Mouse (Mus musculus) small intestine, adult 2 months (tissue): ENCODE data around the gene Cdk5rap2. TPM values are rescaled to one million over a fixed set of nuclear protein-coding genes. Genes with fewer than 3 reads are reported as not detected.

Experiments
- H3K27ac ChIP-seq: fragments of 200-500 bp; 2 replicates; pipeline ENCODE4 v1.5.1; 2012; ENCODE audit warnings: low read depth, low read length, control low read depth, inconsistent platforms; ENCODE audit not compliant: insufficient read depth
- H3K27me3 ChIP-seq: fragments of 200-500 bp; 2 replicates; pipeline ENCODE4 v1.6.1; 2012; ENCODE audit warnings: mild to moderate bottlenecking, moderate library complexity, low read length, inconsistent platforms; ENCODE audit not compliant: control insufficient read depth, insufficient read depth
- H3K36me3 ChIP-seq: fragments of 200-500 bp; 2 replicates; pipeline ENCODE4 v1.6.1; 2012; ENCODE audit warnings: mild to moderate bottlenecking, low read length, control low read depth, inconsistent platforms; ENCODE audit not compliant: control insufficient read depth, insufficient read depth
- H3K4me1 ChIP-seq: fragments of 200-500 bp; 2 replicates; pipeline ENCODE4 v1.6.1; 2012; ENCODE audit warnings: low read length, inconsistent platforms, mixed read lengths; ENCODE audit not compliant: control insufficient read depth, insufficient read depth, insufficient read length
- H3K4me3 ChIP-seq: fragments of 200-500 bp; 2 replicates; pipeline ENCODE4 v1.5.1; 2012; ENCODE audit warnings: low read depth, mild to moderate bottlenecking, control low read depth, inconsistent platforms, low read length, moderate library complexity
- CTCF ChIP-seq: fragments of 200-500 bp; IDR thresholded peaks from 2 replicates; pipeline ENCODE4 v1.5.1; 2012; ENCODE audit warnings: low read depth, mild to moderate bottlenecking, control low read depth, inconsistent platforms, low read length, moderate library complexity, mixed read lengths; ENCODE audit not compliant: insufficient replicate concordance, insufficient read length; ENCODE audit errors: extremely low read depth
- POLR2A ChIP-seq: fragments of 200-500 bp; IDR thresholded peaks from 2 replicates; pipeline ENCODE4 v1.6.1; 2012; ENCODE audit warnings: low read depth, mild to moderate bottlenecking, control low read depth, inconsistent platforms, low read length, moderate library complexity
- WGBS: fragments of 180-500 bp; shearing (Covaris S2); methylation state at CpG from one replicate; pipeline ENCODE4 v1.1.7; 2018; 5-methylcytosine and 5-hydroxymethylcytosine counted together
- polyA plus RNA-seq: library from polyadenylated mRNA; depleted of rRNA; stranded (reverse); fragments of >200 nt; gene quantifications from 2 replicates; pipeline ENCODE4 v1.2.3, GENCODE M21; 2012

The Cdk5rap2 gene
- polyA plus RNA-seq, 1 experiment: 14.4 TPM

- Histone ChIP-seq H3K4me3 (no peak overlapping the region), H3K4me1 (no peaks in the 10 kb centered on the region), H3K27ac (no peak overlapping the region), H3K36me3 (no peaks in the 10 kb centered on the region), H3K27me3 (no peaks in the 10 kb centered on the region)
- TF ChIP-seq POLR2A: no peak
- TF ChIP-seq CTCF: no peak
- WGBS: 83% methylated on average over 1 of the region's 1 CpGs
Measured at GRCm38 (mm10) chr4:70327436-70327835, 82.8 kb downstream of the Cdk5rap2 start.

DNA sequence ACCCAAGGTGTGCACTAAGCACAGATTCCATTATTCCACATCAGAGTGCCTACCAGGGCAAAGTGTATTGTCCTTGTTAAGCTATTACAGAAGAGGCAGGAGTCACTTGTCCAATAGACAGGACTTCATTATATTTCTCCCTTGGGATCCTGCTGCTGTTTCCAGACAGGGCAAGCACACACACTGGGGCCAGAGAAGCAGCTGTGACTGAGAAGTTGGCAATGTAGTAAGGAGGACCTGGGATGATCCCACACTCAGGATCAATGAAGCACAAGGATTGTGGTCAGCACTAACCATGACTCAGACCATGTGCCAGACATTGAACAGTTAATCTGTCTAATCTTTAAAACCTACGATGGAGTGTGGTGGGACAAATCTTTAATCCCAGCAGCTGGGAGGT, 88.7 kb downstream of the Cdk5rap2 start:
- WGBS: 74% methylated on average over 1 of the region's 1 CpGs
- H3K27ac ChIP-seq: no peak overlapping the region
- H3K4me3 ChIP-seq: no peak overlapping the region
- peaks cover 6% of the 10 kb centered on the region; the same call in 1 of the 2 replicates for H3K36me3 ChIP-seq
- no peaks in the 10 kb centered on the region for H3K27me3 ChIP-seq
- TF ChIP-seq POLR2A (no peak), CTCF (no peak)
- no peaks in the 10 kb centered on the region for H3K4me1 ChIP-seq

- H3K27me3 ChIP-seq: no peaks in the 10 kb centered on the region
- H3K4me3 ChIP-seq: no peak overlapping the region
- H3K36me3 ChIP-seq: peaks cover 9% of the 10 kb centered on the region; the same call in 1 of the 2 replicates
- WGBS: 89% methylated on average over 4 of the region's 4 CpGs
- no peaks in the 10 kb centered on the region for H3K4me1 ChIP-seq
- no peak overlapping the region for H3K27ac ChIP-seq
- TF ChIP-seq POLR2A (no peak), CTCF (no peak)
Measured at GRCm38 (mm10) chr4:70312170-70312569, 98.1 kb downstream of the Cdk5rap2 start.

DNA sequence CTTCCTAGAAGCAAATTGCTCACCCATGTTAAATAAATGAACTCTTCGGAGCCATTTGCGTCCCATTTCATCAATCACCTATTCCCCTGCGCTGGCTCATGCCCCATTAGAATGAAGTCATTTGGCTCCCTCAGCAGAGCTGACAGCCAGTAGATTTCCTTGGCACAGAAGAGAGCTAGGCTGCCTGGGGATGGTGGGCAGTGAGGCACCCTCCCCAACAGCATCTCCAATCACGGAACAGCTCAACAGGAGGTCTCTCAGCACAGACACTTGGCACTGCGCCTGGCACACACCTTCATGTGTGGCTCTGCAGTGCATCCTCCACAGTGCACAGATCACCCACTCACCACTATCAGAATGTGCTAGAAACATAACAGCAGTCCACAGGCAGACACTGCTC, 98.7 kb downstream of the Cdk5rap2 start:
- H3K4me1 ChIP-seq: no peaks in the 10 kb centered on the region
- 0 out of 2 replicates have a peak, but pooled peaks cover 5% of the 10 kb centered on the region for H3K36me3 ChIP-seq
- no peaks in the 10 kb centered on the region for H3K27me3 ChIP-seq
- no peak for TF ChIP-seq POLR2A
- no peak for TF ChIP-seq CTCF
- WGBS: 90% methylated on average over 5 of the region's 5 CpGs
- no peak overlapping the region for H3K27ac ChIP-seq
- no peak overlapping the region for H3K4me3 ChIP-seq

- Histone ChIP-seq H3K4me3 (no peak overlapping the region), H3K4me1 (no peaks in the 10 kb centered on the region), H3K27me3 (no peaks in the 10 kb centered on the region), H3K36me3 (0 out of 2 replicates have a peak, but pooled peaks cover 3% of the 10 kb centered on the region), H3K27ac (no peak overlapping the region)
- WGBS: 68% methylated on average over 4 of the region's 4 CpGs
- TF ChIP-seq POLR2A (no peak), CTCF (peak; percentile 74; the same call in 1 of the 2 replicates)
Measured at GRCm38 (mm10) chr4:70307230-70307629, 103.0 kb downstream of the Cdk5rap2 start.

GRCm38 (mm10) chr4:70303870-70304269, 106.4 kb downstream of the Cdk5rap2 start:
- no peaks in the 10 kb centered on the region for H3K27me3 ChIP-seq
- H3K4me3 ChIP-seq: no peak overlapping the region
- no peak for TF ChIP-seq POLR2A
- no peak for TF ChIP-seq CTCF
- no peaks in the 10 kb centered on the region for H3K4me1 ChIP-seq
- peaks cover 5% of the 10 kb centered on the region; the same call in 1 of the 2 replicates for H3K36me3 ChIP-seq
- no peak overlapping the region for H3K27ac ChIP-seq
- 77% methylated on average over 4 of the region's 4 CpGs for WGBS

- no peak overlapping the region for H3K4me3 ChIP-seq
- peaks cover 13% of the 10 kb centered on the region; the same call in 1 of the 2 replicates for H3K36me3 ChIP-seq
- no peaks in the 10 kb centered on the region for H3K27me3 ChIP-seq
- no peak overlapping the region for H3K27ac ChIP-seq
- no peaks in the 10 kb centered on the region for H3K4me1 ChIP-seq
- WGBS: 83% methylated on average over 9 of the region's 9 CpGs
- TF ChIP-seq CTCF (no peak), POLR2A (no peak)
Measured at GRCm38 (mm10) chr4:70301187-70301586, 109.1 kb downstream of the Cdk5rap2 start.
